Mouse (Mus musculus) midbrain, embryonic 16.5 days (tissue): ENCODE measurements around the gene Pax5. TPM values are rescaled to one million over a fixed set of nuclear protein-coding genes. Genes with fewer than 3 reads are reported as not detected.

Experiments used
- ATAC-seq: fragments of 200-750 bp; cut with Nextera tagmentation; 2 replicates; pipeline ENCODE4 v1.8.0; 2017; ENCODE audit warnings: moderate TSS enrichment
- H3K27ac ChIP-seq: fragments of 300-500 bp; sonication (generic); 2 replicates; pipeline ENCODE4 v1.5.1; 2014; ENCODE audit warnings: mild to moderate bottlenecking, low read length, mixed read lengths
- H3K27me3 ChIP-seq: fragments of 300-500 bp; sonication (generic); 2 replicates; pipeline ENCODE4 v1.6.1; 2014; ENCODE audit warnings: low read depth, low read length, mixed read lengths; ENCODE audit not compliant: control insufficient read depth, insufficient read depth
- H3K36me3 ChIP-seq: fragments of 300-500 bp; sonication (generic); 2 replicates; pipeline ENCODE4 v1.6.1; 2014; ENCODE audit warnings: mild to moderate bottlenecking, low read length, moderate library complexity, mixed read lengths; ENCODE audit not compliant: control insufficient read depth, insufficient read depth
- H3K4me1 ChIP-seq: fragments of 300-500 bp; sonication (generic); 2 replicates; pipeline ENCODE4 v1.6.1; 2014; ENCODE audit warnings: mild to moderate bottlenecking, low read length, mixed read lengths; ENCODE audit not compliant: control insufficient read depth, insufficient read depth
- H3K4me2 ChIP-seq: fragments of 300-500 bp; sonication (generic); 2 replicates; pipeline ENCODE4 v1.6.1; 2014; ENCODE audit warnings: mild to moderate bottlenecking, low read length, mixed read lengths
- H3K4me3 ChIP-seq: fragments of 300-500 bp; sonication (generic); 2 replicates; pipeline ENCODE4 v1.5.1; 2014; ENCODE audit warnings: low read depth, mild to moderate bottlenecking, low read length, moderate library complexity, mixed read lengths
- H3K9ac ChIP-seq: fragments of 300-500 bp; sonication (generic); 2 replicates; pipeline ENCODE4 v1.6.1; 2014; ENCODE audit warnings: low read depth, low read length, mixed read lengths
- H3K9me3 ChIP-seq: fragments of 300-500 bp; sonication (generic); replicated peaks from 2 replicates; pipeline ENCODE4 v1.6.1; 2014; ENCODE audit warnings: mild to moderate bottlenecking, low read length, mixed read lengths; ENCODE audit not compliant: control insufficient read depth, poor library complexity, severe bottlenecking
- WGBS: fragments of 180-500 bp; shearing (Covaris S2); extraction: QIAGEN DNeasy Blood & Tissue Kit; methylation state at CpG from one replicate; pipeline ENCODE4 v1.1.7; 2014; 5-methylcytosine and 5-hydroxymethylcytosine counted together
- polyA plus RNA-seq: library from polyadenylated mRNA; unstranded; fragments of >200 nt; fragmentation: Nextera tagmentation; extraction: Ambion mirVana; gene quantifications from 2 replicates; pipeline ENCODE4 v1.2.1, GENCODE M21; 2015

Pax5 gene
- polyA plus RNA-seq, 1 experiment from 2014 or later: 3.6 TPM

- no peaks in the 10 kb centered on the region; the same call in 1 of the 2 replicates for H3K27me3 ChIP-seq
- no peaks in the 10 kb centered on the region for H3K4me1 ChIP-seq
- no peak overlapping the region for H3K4me3 ChIP-seq
- no peak overlapping the region for H3K9ac ChIP-seq
- no peaks in the 10 kb centered on the region for H3K9me3 ChIP-seq
- no peak for ATAC-seq
- 8% methylated on average over 9 of the region's 9 CpGs for WGBS
- H3K27ac ChIP-seq: no peak overlapping the region
- H3K36me3 ChIP-seq: no peaks in the 10 kb centered on the region
- H3K4me2 ChIP-seq: no peak overlapping the region
These were observed 36.6 kb downstream of the Pax5 start for GRCm38 (mm10) chr4:44673726-44674125.

GRCm38 (mm10) chr4:44672216-44672937, 37.9 kb downstream of the Pax5 start:
- no peaks in the 10 kb centered on the region for H3K36me3 ChIP-seq
- ATAC-seq: no peak
- H3K9ac ChIP-seq: no peak overlapping the region
- no peak overlapping the region for H3K4me2 ChIP-seq
- no peaks in the 10 kb centered on the region for H3K4me1 ChIP-seq
- H3K4me3 ChIP-seq: no peak overlapping the region
- H3K27ac ChIP-seq: no peak overlapping the region
- 64% methylated on average over 10 of the region's 10 CpGs for WGBS
- peaks cover 6% of the 10 kb centered on the region for H3K27me3 ChIP-seq
- no peaks in the 10 kb centered on the region for H3K9me3 ChIP-seq

GRCm38 (mm10) chr4:44671486-44671885, 38.8 kb downstream of the Pax5 start:
- H3K27ac ChIP-seq: no peak overlapping the region
- no peaks in the 10 kb centered on the region for H3K4me1 ChIP-seq
- no peaks in the 10 kb centered on the region for H3K9me3 ChIP-seq
- no peak overlapping the region for H3K4me3 ChIP-seq
- WGBS: 90% methylated on average over 3 of the region's 3 CpGs
- H3K9ac ChIP-seq: no peak overlapping the region
- H3K4me2 ChIP-seq: no peak overlapping the region
- no peak for ATAC-seq
- H3K36me3 ChIP-seq: no peaks in the 10 kb centered on the region
- H3K27me3 ChIP-seq: peaks cover 11% of the 10 kb centered on the region

- 91% methylated on average over 2 of the region's 2 CpGs for WGBS
- Histone ChIP-seq H3K4me2 (no peak overlapping the region), H3K36me3 (no peaks in the 10 kb centered on the region), H3K9ac (no peak overlapping the region), H3K9me3 (no peaks in the 10 kb centered on the region), H3K27me3 (peaks cover 13% of the 10 kb centered on the region), H3K27ac (no peak overlapping the region), H3K4me1 (no peaks in the 10 kb centered on the region), H3K4me3 (no peak overlapping the region)
- ATAC-seq: no peak
These were observed 39.3 kb downstream of the Pax5 start for GRCm38 (mm10) chr4:44671035-44671434.

- Histone ChIP-seq H3K4me2 (no peak overlapping the region), H3K36me3 (no peaks in the 10 kb centered on the region), H3K27me3 (peaks cover 18% of the 10 kb centered on the region), H3K9ac (no peak overlapping the region), H3K4me3 (no peak overlapping the region), H3K4me1 (no peaks in the 10 kb centered on the region), H3K9me3 (no peaks in the 10 kb centered on the region), H3K27ac (no peak overlapping the region)
- 83% methylated on average over 4 of the region's 4 CpGs for WGBS
- ATAC-seq: no peak
These were observed 39.9 kb downstream of the Pax5 start for GRCm38 (mm10) chr4:44670380-44670779.

GRCm38 (mm10) chr4:44669485-44670181, 40.7 kb downstream of the Pax5 start:
- Histone ChIP-seq H3K4me1 (no peaks in the 10 kb centered on the region), H3K27ac (no peak overlapping the region), H3K4me3 (no peak overlapping the region), H3K36me3 (no peaks in the 10 kb centered on the region), H3K9me3 (no peaks in the 10 kb centered on the region), H3K4me2 (no peak overlapping the region), H3K27me3 (peaks cover 23% of the 10 kb centered on the region), H3K9ac (no peak overlapping the region)
- WGBS: 92% methylated on average over 7 of the region's 7 CpGs
- no peak for ATAC-seq

GRCm38 (mm10) chr4:44668574-44668973, 41.7 kb downstream of the Pax5 start:
- no peak for ATAC-seq
- Histone ChIP-seq H3K9ac (no peak overlapping the region), H3K27me3 (peaks cover 23% of the 10 kb centered on the region), H3K9me3 (no peaks in the 10 kb centered on the region), H3K36me3 (no peaks in the 10 kb centered on the region), H3K27ac (no peak overlapping the region), H3K4me1 (peaks cover 5% of the 10 kb centered on the region; the same call in 1 of the 2 replicates), H3K4me3 (no peak overlapping the region), H3K4me2 (no peak overlapping the region)
- 70% methylated on average over 6 of the region's 6 CpGs for WGBS

GRCm38 (mm10) chr4:44668172-44668571, 42.1 kb downstream of the Pax5 start:
- Histone ChIP-seq H3K9me3 (no peaks in the 10 kb centered on the region), H3K9ac (no peak overlapping the region), H3K4me1 (peaks cover 9% of the 10 kb centered on the region; the same call in 1 of the 2 replicates), H3K4me2 (no peak overlapping the region), H3K27ac (no peak overlapping the region), H3K4me3 (no peak overlapping the region), H3K27me3 (peaks cover 23% of the 10 kb centered on the region), H3K36me3 (no peaks in the 10 kb centered on the region)
- WGBS: 74% methylated on average over 3 of the region's 3 CpGs
- no peak for ATAC-seq

GRCm38 (mm10) chr4:44667369-44667768, 42.9 kb downstream of the Pax5 start:
- no peaks in the 10 kb centered on the region for H3K9me3 ChIP-seq
- peaks cover 9% of the 10 kb centered on the region; the same call in 1 of the 2 replicates for H3K4me1 ChIP-seq
- H3K4me2 ChIP-seq: no peak overlapping the region
- no peak overlapping the region for H3K4me3 ChIP-seq
- peaks cover 26% of the 10 kb centered on the region for H3K27me3 ChIP-seq
- WGBS: 82% methylated on average over 6 of the region's 6 CpGs
- no peaks in the 10 kb centered on the region for H3K36me3 ChIP-seq
- ATAC-seq: no peak
- no peak overlapping the region for H3K27ac ChIP-seq
- no peak overlapping the region for H3K9ac ChIP-seq
